Mouse (Mus musculus): ENCODE data around the gene Chst7. TPM values are rescaled to one million over a fixed set of nuclear protein-coding genes. Genes with fewer than 3 reads are reported as not detected.

The Chst7 gene
- polyA plus RNA-seq, 1 experiment from 2014 or later, result 4.1 TPM

Other genes starting within 250 kb of the Chst7 start
- gene Slc9a7, start 232.2 kb downstream of the Chst7 start, polyA plus RNA-seq (2015; fragmentation: Nextera tagmentation; extraction: Ambion mirVana), result 6.1 and 7.6 TPM in 2 replicates